Mouse (Mus musculus) left cerebral cortex, adult 11 months (tissue): ENCODE results near the gene Mst1r.
A peak's percentile ranks its signal among the peaks of the same experiment; 100 is the strongest.

Experiments used
- DNase-seq: peaks from one replicate; pipeline ENCODE4 v3.0.0; 2022; ENCODE audit warnings: low spot score

Gene Mst1r

DNA sequence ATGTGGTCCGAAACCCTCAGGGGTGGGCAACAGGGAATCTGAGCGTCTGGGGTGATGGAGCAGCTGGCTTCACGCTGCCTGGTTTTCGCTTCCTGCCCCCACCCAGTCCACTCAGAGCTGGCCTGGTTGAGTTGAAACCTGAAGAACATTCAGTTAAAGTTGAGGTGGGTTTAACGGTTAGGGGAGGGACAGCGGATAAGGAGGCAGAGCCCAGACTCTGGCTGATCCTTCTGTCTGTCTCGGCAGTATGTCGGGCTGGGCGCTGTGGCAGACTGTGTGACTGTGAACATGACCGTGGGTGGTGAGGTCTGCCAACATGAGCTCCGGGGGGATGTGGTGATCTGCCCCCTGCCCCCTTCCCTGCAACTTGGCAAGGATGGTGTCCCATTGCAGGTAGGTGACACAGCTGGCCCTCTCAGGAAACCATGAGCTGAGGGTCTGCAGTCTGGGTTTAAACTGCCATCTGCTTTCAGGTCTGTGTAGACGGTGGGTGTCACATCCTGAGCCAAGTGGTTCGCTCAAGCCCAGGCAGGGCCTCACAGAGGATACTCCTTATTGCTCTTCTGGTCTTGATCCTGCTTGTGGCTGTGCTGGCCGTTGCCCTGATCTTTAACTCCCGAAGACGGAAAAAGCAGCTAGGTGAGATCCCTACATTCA lies 8.2 kb downstream of the Mst1r start:
- no peak for DNase-seq

DNA sequence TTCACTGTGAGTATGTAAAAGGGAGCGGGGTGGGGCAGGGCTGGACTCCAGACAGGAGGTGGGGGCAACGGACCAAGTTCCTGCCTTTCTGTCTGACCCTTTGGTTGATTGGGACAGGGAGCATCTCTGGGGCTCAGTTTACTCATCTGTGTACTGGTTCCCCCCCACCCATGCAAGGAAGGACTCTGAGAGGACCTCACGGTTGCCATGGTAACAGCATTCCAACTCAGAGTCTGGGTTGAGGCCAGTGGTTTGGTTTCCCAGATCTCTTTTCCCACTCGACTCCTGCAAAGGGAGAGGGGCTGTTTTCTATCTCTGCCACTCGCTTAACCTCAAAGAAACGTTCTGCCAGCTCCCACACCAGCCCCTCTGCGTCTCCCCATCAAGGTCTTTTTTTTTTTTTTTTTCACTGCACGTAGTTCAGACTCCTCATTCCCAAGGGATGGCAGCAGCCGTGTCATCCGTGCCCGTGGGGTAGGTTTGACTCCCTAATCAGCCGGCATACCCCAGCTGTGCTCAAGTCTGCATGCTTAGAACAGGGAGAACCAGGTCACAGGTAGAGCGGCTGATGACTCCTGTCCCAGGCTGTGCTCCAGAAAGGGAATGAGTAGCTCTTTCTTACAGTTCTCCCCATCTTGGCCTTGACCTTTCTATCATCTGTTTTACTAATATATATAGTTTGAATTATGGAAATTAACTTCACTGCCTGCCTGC lies 11.4 kb downstream of the Mst1r start:
- DNase-seq, result no peak

DNA sequence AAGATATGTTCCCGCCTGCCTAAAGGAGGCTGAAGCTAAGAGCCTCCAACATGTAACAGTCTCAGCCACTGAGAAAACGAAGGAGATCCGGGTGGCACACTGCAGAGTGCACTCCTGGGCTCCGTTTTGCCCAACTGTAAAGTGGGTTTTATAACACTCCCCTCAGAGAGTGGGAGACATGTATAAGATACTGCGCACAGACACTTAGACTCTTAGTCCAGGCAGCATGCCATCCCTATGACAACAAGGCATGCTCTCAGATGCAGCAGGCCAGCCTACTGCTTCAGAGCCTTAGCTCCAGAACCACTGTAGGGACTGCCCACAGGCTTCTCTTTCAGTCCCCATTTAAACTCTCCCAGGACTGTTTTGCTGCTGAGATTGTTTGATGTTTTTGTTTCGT lies 12.2 kb downstream of the Mst1r start:
- DNase-seq, result no peak

DNA sequence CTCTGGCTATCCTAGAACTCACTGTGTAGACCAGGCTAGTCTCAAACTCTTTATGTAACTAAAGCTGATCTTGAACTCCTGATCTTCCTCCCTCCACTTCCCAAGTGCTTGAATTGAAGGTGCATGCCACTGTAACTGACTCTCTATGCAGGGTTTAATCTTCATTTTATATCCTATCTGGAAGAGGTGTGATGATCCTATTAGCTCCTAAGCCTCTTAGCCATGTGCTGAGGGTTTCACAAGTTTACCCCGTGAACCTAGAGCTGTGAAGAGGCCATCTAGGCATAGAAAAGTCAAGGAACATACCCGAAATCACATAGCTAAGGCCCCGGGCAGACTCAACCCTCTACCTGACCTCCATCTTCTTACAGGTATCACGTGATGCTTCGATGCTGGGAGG lies 12.8 kb downstream of the Mst1r start:
- DNase-seq, result no peak

DNA sequence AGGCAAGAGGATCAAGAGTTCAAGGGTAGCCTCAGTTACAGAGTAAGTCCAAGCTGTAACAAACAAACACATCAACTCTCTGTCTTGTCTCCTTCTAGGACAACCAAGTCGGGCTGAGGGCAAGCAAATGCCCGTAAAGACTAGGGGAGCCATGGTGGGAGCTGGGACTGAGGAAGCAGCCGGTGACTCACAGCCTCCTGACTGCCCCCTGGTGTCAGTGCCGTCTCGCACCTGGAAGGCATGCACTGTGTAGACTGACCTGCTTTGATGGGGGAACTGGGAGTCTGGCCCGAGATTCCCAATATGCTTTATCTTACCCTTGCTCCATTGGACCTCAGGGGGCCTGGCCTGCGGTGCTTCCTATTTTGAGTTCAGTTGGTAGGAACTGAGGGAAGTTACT lies 16.3 kb downstream of the Mst1r start:
- no peak for DNase-seq

DNA sequence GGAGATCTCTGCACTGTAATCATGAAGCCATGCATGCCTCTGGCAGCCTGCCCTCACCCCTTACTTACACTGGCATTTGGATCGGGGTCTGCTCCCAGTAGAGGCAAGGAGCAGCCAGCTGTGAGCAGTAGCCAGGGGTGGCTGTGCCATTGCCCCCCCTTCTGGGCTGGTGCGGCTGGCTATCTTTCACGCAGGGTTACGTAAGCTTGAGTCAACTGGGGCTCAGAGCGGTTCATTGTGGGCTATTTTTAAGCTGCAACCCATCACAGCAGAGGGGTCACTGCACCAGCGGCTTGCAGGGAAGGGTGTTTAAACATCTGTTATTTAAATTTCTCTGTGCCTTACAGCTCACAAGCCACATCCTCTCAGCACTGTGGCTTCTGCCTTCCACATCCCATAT lies 17.3 kb downstream of the Mst1r start:
- no peak for DNase-seq

DNA sequence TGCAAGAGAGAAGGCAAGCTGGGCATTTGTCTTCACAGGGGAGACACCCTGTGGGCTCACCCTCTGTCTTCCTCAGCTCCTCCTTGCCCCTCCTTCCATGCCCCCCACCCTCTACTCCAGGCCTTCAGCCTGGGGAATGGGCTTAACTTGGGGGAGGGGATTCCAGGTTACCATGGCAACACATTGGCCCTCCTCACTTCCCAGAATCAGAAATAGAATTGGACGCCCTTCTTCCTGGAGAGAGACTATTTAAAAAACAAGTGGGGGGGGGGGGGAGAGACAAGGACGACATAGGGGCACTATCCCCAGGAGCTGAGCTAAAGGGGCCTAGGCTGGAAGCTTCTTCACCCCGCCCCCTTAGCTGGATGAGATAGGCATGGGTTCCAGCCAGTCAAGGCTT lies 18.6 kb downstream of the Mst1r start:
- DNase-seq, result no peak

DNA sequence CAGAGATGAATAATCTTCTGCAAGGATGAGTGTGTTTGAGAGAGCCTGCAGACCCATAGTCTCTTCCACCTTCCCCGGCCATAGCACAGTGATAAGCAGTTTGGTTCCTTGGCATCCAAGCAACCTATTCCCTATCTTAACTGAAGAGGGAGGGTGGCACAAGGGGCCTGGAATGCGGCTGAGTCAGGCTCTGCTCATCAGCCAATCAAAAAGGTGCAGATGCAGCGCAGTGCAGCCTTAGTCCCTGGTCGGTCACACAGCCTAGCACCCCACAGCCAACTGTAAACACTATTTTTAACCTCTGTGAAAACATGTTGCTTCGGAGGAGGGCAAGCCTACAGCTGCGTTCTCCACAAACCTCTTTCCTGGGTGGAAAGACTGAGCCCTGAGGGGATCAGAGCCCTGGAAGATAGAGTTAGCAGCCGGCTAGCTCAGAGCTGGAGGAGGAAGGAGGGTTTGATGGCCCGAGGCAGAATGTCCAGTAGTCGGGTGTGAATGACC lies 20.3 kb downstream of the Mst1r start:
- DNase-seq, result no peak

DNA sequence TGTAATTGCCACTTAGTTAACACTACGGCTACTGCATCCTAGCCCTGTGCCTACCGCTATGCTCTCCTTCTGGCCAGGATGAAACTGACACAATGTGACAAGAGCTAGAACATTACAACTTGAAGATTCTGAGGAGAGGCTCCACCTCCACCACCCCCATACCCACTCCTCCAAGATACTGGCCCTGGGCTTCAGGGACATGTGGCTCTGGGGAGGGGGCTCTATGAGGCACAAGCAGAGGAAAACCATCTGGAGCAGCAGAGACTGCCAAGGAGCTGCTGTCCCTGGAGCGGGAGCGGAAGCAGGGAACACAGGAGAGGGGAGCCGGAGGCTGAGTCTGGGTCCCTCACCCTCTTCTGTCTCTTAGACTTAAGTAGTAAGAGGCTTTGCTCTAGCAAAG lies 21.1 kb downstream of the Mst1r start:
- DNase-seq, result no peak

DNA sequence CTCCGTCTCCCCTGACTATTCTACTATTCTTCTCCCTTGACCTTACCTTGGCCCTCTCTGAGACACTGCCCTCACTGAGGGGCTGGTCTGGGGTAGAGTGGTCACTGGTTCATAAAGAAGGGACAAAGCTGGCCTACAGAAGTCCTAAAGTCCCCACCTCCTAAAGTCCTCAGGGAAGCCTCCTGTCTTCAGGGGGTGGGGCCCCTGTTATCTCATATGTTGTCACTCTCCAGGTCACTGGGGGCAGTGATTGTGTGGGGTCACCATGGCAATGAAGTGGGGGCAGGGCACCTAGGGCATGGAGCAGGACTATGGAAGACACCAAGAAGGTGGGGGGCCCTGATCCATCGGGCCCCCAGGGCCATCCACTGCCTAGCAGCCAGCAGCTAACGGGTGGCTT lies 21.5 kb downstream of the Mst1r start, which contains the start of gene Actl11:
Gene Actl11 (plus strand): TSS at position 301 of the 400 bp plus-strand sequence.
- no peak for DNase-seq

DNA sequence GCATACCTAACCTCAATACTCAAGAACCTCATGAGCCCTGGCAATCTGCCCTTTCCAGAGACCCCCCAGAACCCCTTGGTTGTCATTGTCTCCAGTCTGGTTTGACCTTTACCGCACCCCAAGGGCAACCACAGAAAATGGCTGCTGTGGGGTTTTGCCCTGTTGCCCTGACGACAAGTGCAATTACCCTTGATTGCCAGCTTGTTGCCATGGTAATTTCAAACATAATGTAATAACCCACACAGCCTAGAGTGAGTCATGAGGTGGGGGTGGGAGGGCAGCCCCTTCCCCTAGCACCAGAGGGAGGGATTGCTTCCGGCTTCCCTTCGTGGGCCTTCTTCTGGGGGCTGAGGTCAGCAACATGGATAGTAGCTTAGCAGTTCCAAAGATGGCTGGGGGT lies 25.5 kb downstream of the Mst1r start:
- DNase-seq, result no peak

DNA sequence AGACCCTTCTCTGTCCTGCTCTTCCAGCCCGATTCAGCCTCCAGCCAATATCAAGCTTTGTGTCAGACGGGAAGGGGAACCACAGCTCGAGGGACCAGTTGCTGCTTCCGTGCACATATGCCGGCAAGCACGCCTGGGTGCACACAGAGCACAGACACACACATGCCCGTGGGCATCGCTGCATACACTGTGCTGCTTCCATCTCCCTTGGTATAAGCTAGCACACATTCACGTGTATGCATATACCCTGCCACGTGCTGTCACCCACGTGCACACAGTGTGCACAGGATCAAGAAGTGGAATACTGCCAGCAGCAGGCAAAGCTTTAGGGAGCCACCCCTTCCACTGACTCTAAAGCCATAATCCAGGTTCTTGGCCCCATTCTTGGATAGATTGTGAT lies 27.5 kb downstream of the Mst1r start:
- peak; percentile 51 for DNase-seq

DNA sequence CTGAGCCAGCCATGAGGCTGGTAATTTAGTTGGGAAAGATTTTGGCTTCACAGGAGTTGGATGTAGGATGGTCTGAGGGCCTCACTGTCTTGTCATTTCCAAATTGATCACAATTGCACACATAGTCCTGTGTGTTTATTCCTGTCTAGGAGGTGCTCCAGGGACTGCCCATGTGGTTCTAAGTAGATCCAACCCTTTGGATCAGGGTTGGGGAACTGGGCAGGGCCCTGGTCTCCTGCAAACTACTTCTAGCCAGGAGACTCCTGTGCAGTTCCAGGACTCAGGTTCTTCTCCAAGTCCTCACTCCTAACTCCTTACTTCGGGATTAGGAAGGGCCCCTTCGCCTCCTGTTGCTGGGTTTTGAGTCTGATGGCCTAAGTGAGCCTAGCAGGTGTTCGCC lies 28.7 kb downstream of the Mst1r start, which contains the start of gene Camkv:
Gene Camkv (plus strand): TSS at position 301 of the 400 bp plus-strand sequence.
- DNase-seq, result no peak

DNA sequence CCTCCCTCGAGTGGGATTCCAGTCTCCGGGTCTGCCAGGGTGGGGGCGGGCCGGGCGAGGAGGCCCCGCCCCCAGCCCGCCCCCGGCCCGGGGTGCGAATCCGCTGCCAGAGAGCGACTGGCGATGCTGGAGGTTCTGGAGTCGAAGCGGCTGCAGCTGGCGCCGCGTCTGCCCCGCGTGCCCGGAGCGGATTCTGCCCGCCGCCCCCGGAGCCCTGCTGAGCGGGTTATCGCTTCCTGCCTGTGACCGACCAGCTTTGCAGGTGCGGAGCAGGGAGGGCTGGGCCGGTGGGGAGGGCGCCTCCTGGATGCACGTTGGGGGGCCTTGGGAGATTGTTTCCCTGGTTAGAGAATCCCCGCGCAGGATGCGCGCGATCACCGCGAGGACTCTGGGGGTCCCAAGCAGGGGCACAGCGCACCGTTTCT lies 29.1 kb downstream of the Mst1r start:
- no peak for DNase-seq

DNA sequence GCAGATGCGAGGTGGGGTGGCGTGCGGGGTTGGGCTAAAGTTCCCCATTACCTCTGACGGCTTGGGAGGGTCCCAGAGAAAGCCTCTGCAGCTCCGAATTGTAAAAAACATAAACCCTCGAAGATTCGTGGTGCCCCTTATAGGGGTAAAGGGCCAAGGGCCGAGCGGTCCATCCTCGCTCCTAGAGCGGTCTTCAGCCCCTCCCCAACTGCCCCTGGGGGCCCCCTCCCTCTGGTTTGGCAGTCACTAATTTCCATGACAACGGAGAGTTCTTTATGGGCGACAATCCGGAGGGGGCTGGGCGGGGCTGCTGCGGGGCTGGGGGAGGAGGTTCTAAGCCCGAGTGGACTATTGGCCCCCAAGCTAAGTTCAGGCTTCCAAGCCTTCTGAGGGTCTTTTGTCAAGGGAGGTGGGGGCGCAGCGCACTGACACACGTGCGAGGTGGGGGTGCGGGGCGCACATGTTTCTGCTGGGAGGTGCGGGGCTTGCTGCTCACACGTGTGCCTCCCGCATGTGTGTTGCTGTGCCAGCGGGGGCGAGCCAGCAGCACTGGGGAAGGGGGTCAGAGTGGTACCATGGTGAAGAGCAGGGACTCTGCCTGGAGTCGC lies 29.6 kb downstream of the Mst1r start:
- peak; percentile 54 for DNase-seq

DNA sequence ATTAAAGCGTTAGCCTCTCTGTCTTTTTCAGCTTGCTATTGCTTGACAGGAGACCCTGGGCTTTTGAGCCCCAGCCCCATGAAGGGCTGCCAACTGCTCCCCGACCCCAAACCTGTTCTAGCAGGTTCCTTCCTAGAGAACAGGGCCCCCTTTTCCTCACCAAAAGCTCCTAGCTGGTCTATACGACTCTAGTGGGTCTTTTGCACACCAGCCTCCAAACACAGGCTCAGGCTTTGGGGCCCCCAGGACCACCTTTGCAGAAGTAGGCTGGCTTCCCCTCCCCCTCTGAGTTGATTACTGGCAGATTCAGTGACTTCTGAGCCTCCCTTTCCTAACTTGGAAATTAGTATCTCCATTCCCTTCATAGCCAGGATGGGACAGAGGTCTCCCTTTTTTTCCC lies 30.2 kb downstream of the Mst1r start:
- no peak for DNase-seq

DNA sequence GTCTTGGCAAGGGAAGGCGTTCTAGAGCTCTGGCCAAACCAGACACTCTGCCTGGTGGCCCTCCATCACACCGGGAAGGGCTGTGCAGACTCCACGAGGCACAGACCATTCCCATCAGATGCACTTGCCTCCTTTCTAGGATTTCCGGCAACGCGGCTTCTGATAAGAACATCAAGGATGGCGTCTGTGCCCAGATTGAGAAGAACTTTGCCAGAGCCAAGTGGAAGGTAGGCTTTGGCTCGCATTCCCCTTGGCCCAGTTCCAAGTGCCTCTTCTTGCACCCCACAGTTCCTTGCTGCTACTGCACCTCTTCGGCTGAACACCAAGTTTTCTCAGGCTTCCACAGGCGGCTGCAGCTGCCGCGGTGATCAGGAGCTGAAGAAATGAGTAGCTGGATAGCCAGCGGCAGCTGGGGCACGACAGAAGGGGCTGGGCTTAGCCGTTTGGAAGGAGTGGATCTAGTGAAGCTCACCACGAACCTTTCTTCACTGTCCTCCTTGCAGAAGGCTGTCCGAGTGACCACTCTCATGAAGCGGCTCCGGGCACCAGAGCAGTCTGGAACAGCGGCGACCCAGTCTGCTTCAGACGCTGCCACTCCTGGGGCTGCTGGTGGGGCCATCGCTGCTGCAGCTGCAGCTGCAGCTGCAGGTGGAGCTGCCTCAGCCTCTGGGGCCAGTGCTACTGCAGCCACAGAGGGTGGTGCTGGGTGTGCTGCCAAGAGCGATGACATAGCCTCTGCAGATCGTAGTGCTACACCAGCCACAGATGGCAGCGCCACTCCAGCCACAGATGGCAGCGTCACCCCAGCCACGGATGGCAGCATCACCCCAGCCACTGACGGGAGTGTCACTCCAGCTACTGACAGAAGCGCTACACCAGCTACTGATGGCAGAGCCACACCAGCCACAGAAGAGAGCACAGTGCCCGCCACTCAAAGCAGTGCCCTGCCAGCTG lies 40.8 kb downstream of the Mst1r start:
- DNase-seq, result no peak

DNA sequence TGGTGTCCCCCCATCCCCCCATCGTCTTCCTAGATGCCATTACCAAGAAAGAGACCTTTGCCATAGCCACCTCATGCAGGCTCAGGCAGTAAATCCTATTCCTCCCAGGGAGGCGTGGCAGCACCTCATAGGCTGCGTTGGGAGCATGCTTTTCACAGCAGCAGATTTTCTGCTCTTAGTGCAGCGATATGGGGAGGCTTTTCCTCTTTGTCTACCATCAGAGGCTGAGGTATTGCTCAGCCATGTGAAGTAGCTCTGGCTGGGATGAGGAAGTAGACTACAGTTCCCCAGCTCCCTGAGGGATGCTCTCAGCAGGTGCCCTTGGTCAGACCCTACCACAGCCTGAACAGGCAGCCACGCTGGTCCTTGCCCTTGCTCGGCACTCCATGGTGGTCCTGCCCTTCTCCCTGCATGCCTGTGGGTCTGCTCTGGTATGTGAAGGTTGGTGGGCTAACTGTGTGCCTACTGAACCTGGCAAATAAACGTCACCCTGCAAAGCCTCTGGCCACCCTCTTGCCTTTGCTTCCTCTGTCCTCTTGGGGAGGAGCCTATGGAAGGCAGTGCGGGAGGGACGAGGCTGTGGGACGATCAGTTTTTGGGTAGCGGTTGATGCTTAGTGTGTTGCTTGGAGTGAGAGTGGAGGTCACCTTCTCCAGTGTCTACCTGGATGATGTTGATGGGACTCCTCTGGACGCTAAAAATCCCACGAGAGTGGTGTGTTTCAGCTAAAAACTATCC lies 42.7 kb downstream of the Mst1r start:
- no peak for DNase-seq

DNA sequence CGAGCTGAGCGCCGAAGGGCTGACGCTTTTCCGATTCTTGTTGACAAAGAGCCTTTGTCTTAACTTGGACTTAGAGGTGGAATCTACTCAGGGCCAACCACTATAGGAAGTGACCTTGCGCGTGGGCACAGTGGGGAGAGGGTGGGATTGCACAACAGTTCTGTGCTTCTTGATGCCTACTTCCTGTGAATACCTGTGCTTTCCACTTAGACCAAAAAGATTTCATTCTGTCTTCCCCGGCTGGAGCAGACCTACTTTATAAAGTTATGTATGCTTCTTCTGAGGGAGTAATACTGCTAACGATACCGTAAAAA lies 43.2 kb downstream of the Mst1r start, which contains the start of gene Traip:
Gene Traip (plus strand): TSS at position 215 of the 314 bp plus-strand sequence.
- DNase-seq, result no peak

DNA sequence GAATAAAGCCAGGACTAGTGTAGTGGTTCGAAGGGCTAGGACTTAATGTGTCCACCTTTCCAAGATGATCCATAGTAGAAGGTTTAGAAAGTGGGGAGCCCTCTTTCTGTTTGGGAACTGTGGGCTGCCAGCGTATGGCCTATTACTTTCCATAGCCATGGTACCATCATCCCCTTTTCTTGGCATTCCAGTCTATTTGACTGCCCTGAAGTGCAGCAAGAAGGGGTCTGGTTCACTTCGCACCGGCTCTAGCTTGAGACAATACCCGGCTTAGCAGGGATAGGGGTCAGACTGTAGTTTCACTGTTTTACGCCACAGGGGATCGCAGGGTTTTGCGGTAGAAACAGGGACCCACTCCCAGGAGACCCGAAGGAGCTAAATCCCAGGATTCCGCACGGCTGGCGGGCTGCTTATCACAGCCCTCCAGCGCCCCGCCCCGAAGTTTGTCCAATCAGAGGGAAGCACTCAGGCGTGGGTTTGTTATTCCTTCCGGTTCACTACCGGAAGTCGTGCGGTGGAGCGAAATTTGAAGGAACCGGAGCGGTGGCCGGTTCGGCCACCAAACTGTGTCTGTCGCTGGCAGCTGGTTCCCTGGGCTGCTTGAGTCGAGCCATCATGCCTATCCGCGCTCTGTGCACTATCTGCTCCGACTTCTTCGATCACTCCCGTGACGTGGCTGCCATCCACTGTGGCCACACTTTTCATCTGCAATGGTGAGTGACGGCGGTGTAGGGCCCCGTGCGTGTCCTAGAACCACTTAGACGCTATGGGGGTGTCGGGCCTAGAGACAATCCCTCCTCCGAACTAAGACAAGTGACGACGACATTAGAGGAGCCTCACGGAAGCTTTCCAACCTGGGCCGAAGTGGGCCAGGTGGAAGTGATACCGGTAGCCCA lies 44.0 kb downstream of the Mst1r start:
- DNase-seq, result peak; percentile 84
